Comparison of ENCODE assay signal across 8 mouse cellular contexts in the genomic region with DNA sequence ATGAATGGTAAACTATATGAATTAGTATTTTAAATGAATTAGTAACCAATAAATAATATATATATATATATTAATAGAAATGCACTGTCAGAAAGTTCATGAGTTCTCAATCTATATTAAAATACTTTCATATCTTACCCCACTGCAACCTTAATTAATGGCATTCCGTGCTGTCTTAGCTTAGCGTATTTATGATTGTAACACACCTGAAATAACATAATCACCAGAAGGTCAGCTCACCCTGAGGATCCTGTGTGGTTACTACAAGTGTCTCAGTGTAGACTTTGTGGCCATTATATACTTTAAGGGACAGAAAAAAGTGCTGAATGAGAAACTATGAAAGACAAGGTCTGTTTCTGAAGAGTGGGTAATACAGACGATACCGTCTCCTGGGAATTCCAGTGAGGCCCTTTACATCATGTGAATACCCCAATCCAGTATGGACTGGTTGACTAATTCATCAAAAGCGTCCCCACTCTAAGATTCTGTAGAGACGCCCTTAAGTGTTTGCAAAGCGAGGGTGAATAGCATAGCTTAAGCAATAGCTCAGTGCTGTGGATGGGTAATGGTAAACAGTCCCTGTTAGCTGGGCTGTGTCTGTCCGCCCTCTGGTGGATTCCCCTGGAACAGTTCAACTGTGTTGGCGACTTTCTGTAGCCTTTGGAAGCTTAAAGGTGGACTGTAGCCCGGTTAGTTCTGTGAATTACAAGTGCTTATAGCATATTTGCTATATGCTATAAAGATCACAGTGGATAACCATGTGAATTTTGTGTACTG.
DNase-seq lines count a peak whose midpoint lies in the region; ATAC-seq and TF ChIP-seq lines count a peak whose summit lies in the region.

No protein-coding gene starts in this region.

- ATAC-seq in CD4-positive, CD25-positive, alpha-beta regulatory T cell, adult 4 months: peak; percentile 93
- ATAC-seq in heart, embryonic 16.5 days (replicated peaks; ENCODE audit: extremely low read depth, insufficient read depth, low FRiP score): peak; percentile 78

- no peak overlapping the region for H3K4me2 ChIP-seq in heart, embryonic 16.5 days (ENCODE audit: low read depth, low read length)

- WGBS in forebrain, embryonic 10.5 days: 53% methylated on average over 10 of the region's 10 CpGs
- 42% methylated on average over 10 of the region's 10 CpGs for WGBS in heart, embryonic 16.5 days
- 39% methylated on average over 10 of the region's 10 CpGs for WGBS in liver, adult 2 months

- H3K4me3 ChIP-seq in forebrain, embryonic 10.5 days: no peak overlapping the region
- no peak overlapping the region for H3K4me3 ChIP-seq in heart, embryonic 16.5 days (ENCODE audit: low read length)
- H3K4me3 ChIP-seq in liver, adult 2 months (ENCODE audit: insufficient read depth, low read depth, low read length): no peak overlapping the region

- no peak overlapping the region for H3K9ac ChIP-seq in heart, embryonic 16.5 days (ENCODE audit: low read length)
- H3K9ac ChIP-seq in liver, adult 2 months (ENCODE audit: low read depth, low read length): no peak overlapping the region

- no peaks in the 10 kb centered on the region; the same call in 1 of the 2 replicates for H3K79me2 ChIP-seq in liver, adult 2 months (ENCODE audit: control insufficient read depth, insufficient read depth, low read length)

- no peaks in the 10 kb centered on the region for H3K4me1 ChIP-seq in forebrain, embryonic 10.5 days
- H3K4me1 ChIP-seq in heart, embryonic 16.5 days (ENCODE audit: control insufficient read depth, insufficient read depth, low read length): no peaks in the 10 kb centered on the region
- H3K4me1 ChIP-seq in liver, adult 2 months (ENCODE audit: control insufficient read depth, insufficient read depth, low read length): peaks cover 3% of the 10 kb centered on the region; the same call in 1 of the 2 replicates

- DNase-seq in brain, embryonic 14.5 days (ENCODE audit: low read depth): peak; percentile 88
- peak; percentile 72 for DNase-seq in forebrain, embryonic 10.5 days (ENCODE audit: extremely low spot score, low spot score)
- peak; percentile 88 for DNase-seq in kidney, postnatal 10 days
- peak; percentile 75 for DNase-seq in liver, adult 2 months (ENCODE audit: extremely low read depth, low read depth, low spot score)
- peak; percentile 77 for DNase-seq in naive thymus-derived CD4-positive, alpha-beta T cell, adult 2 months (ENCODE audit: low read depth)
- peak; percentile 77 for DNase-seq in splenic B cell, adult 2 months (ENCODE audit: low read depth, low spot score)

- no peaks in the 10 kb centered on the region for H3K27me3 ChIP-seq in forebrain, embryonic 10.5 days (ENCODE audit: poor library complexity, severe bottlenecking)
- H3K27me3 ChIP-seq in heart, embryonic 16.5 days (ENCODE audit: control insufficient read depth, insufficient read depth, low read length): no peaks in the 10 kb centered on the region
- no peaks in the 10 kb centered on the region for H3K27me3 ChIP-seq in liver, adult 2 months (ENCODE audit: control insufficient read depth, insufficient read depth, low read length)
- no peaks in the 10 kb centered on the region for H3K27me3 ChIP-seq in splenic B cell, adult 2 months (ENCODE audit: control insufficient read depth, insufficient read depth, low read length, poor library complexity, severe bottlenecking)

- no peak for TF ChIP-seq POLR2A in brain, embryonic 14.5 days (IDR thresholded peaks at IDR 0.05; ENCODE audit: borderline replicate concordance, extremely low read depth, insufficient read depth, insufficient read length, poor library complexity, severe bottlenecking)
- no peak for TF ChIP-seq POLR2A in liver, adult 2 months (IDR thresholded peaks at IDR 0.05; ENCODE audit: extremely low read depth, insufficient read depth, low read length)

- H3K36me3 ChIP-seq in forebrain, embryonic 10.5 days (replicated peaks): peaks cover 23% of the 10 kb centered on the region
- H3K36me3 ChIP-seq in heart, embryonic 16.5 days (ENCODE audit: control insufficient read depth, insufficient read depth): peaks cover 36% of the 10 kb centered on the region
- peaks cover 27% of the 10 kb centered on the region for H3K36me3 ChIP-seq in liver, adult 2 months (ENCODE audit: control insufficient read depth, insufficient read depth, low read length)
- peaks cover 6% of the 10 kb centered on the region; the same call in 1 of the 2 replicates for H3K36me3 ChIP-seq in splenic B cell, adult 2 months (ENCODE audit: control insufficient read depth, insufficient read depth, low read length, poor library complexity, severe bottlenecking)

- H3K27ac ChIP-seq in forebrain, embryonic 10.5 days: no peak overlapping the region
- no peak overlapping the region for H3K27ac ChIP-seq in heart, embryonic 16.5 days (ENCODE audit: low read length)
- no peak overlapping the region for H3K27ac ChIP-seq in liver, adult 2 months (replicated peaks; ENCODE audit: insufficient read depth, low read depth, low read length)

- no peaks in the 10 kb centered on the region for H3K9me3 ChIP-seq in forebrain, embryonic 10.5 days
- no peaks in the 10 kb centered on the region for H3K9me3 ChIP-seq in heart, embryonic 16.5 days (replicated peaks; ENCODE audit: control insufficient read depth, low read length)

- TF ChIP-seq CTCF in brain, embryonic 14.5 days (IDR thresholded peaks at IDR 0.05; ENCODE audit: borderline replicate concordance, extremely low read depth, insufficient read depth, insufficient read length): peak; percentile 90
- TF ChIP-seq CTCF in liver, adult 2 months (IDR thresholded peaks at IDR 0.05; ENCODE audit: low read depth, low read length): peak; percentile 79
